Mouse (Mus musculus) testis, postnatal 10 days (tissue): Measurements from ENCODE around the gene Paqr7.

ENCODE experiments used
- DNase-seq: peaks from one replicate; pipeline ENCODE4 v3.0.0; 2021; ENCODE audit warnings: low spot score

The Paqr7 gene

GRCm38 (mm10) chr4:134496595-134497210 is at the start of gene Paqr7:
TSS of gene Paqr7 (plus strand) at chr4:134496697.
- peak; percentile 85 for DNase-seq

- DNase-seq: no peak
Measured at GRCm38 (mm10) chr4:134447966-134448365, 48.5 kb upstream of the Paqr7 start.

- peak; percentile 67 for DNase-seq
Measured at GRCm38 (mm10) chr4:134449595-134450391, 46.7 kb upstream of the Paqr7 start.

GRCm38 (mm10) chr4:134450392-134451195 is 45.9 kb upstream of the Paqr7 start:
- DNase-seq: no peak

- no peak for DNase-seq
Measured at GRCm38 (mm10) chr4:134451484-134451883, 45.0 kb upstream of the Paqr7 start.

- DNase-seq: peak; percentile 69
Measured at GRCm38 (mm10) chr4:134453619-134454400, 42.7 kb upstream of the Paqr7 start.

- no peak for DNase-seq
Measured at GRCm38 (mm10) chr4:134455310-134455709, 41.2 kb upstream of the Paqr7 start.

GRCm38 (mm10) chr4:134457130-134457825 is 39.2 kb upstream of the Paqr7 start:
- no peak for DNase-seq

- DNase-seq: no peak
Measured at GRCm38 (mm10) chr4:134458856-134459255, 37.6 kb upstream of the Paqr7 start.

GRCm38 (mm10) chr4:134460277-134460676 is 36.2 kb upstream of the Paqr7 start:
- DNase-seq: no peak

- DNase-seq: no peak
Measured at GRCm38 (mm10) chr4:134461252-134461651, 35.2 kb upstream of the Paqr7 start.

- DNase-seq: no peak
Measured at GRCm38 (mm10) chr4:134465789-134466188, 30.7 kb upstream of the Paqr7 start.

GRCm38 (mm10) chr4:134466381-134467262 is 29.9 kb upstream of the Paqr7 start:
- DNase-seq: no peak

- no peak for DNase-seq
Measured at GRCm38 (mm10) chr4:134467435-134468214, 28.9 kb upstream of the Paqr7 start.

- DNase-seq: peak; percentile 93
Measured at GRCm38 (mm10) chr4:134468215-134468575, 28.3 kb upstream of the Paqr7 start, which contains the start of gene Stmn1. TSS of gene Stmn1 (plus strand) at chr4:134468320.

- DNase-seq: peak; percentile 99
Measured at GRCm38 (mm10) chr4:134468578-134469266, 27.8 kb upstream of the Paqr7 start.

- DNase-seq: no peak
Measured at GRCm38 (mm10) chr4:134469341-134469796, 27.1 kb upstream of the Paqr7 start.

- DNase-seq: no peak
Measured at GRCm38 (mm10) chr4:134469985-134470384, 26.5 kb upstream of the Paqr7 start.

- DNase-seq: no peak
Measured at GRCm38 (mm10) chr4:134471469-134471868, 25.0 kb upstream of the Paqr7 start.
